Mouse (Mus musculus) bone marrow macrophage, adult 2 months (primary cell): ENCODE results near the gene Gypa. TPM values are rescaled to one million over a fixed set of nuclear protein-coding genes. Genes with fewer than 3 reads are reported as not detected.

ENCODE experiments used
- H3K27ac ChIP-seq: 2 replicates; pipeline ENCODE4 v1.5.1; 2012; ENCODE audit warnings: low read depth, low read length; ENCODE audit not compliant: insufficient read depth
- H3K4me1 ChIP-seq: 2 replicates; pipeline ENCODE4 v1.6.1; 2012; ENCODE audit warnings: low read length; ENCODE audit not compliant: control insufficient read depth, insufficient read depth
- H3K4me3 ChIP-seq: 2 replicates; pipeline ENCODE4 v1.5.1; 2012; ENCODE audit warnings: mild to moderate bottlenecking, low read length, moderate library complexity; ENCODE audit not compliant: insufficient read depth
- CTCF ChIP-seq: IDR thresholded peaks from 2 replicates; pipeline ENCODE4 v1.5.1; 2012; ENCODE audit warnings: low read depth, mild to moderate bottlenecking, low read length, moderate library complexity
- POLR2A ChIP-seq: IDR thresholded peaks from 2 replicates; pipeline ENCODE4 v1.6.1; 2012; ENCODE audit warnings: mild to moderate bottlenecking, low read depth, low read length, borderline replicate concordance
- polyA plus RNA-seq: library from polyadenylated mRNA; stranded (reverse); fragments of >200 nt; gene quantifications from 2 replicates; pipeline ENCODE4 v1.2.4, GENCODE M21; 2012; ENCODE audit not compliant: missing spikeins, insufficient read depth, insufficient read length

Gypa gene
- not detected in 2 replicates for polyA plus RNA-seq

- Histone ChIP-seq H3K4me3 (peak within 1 kb of the TSS; percentile 61), H3K27ac (no peak within 1 kb of the TSS), H3K4me1 (peaks cover 6% of the 10 kb centered on the region)
- TF ChIP-seq POLR2A (no peak), CTCF (no peak)
These were observed at the start of gene Gypa for GRCm38 (mm10) chr8:80493523-80494345. Gene Gypa, plus strand, starts transcription at chr8:80493781.

GRCm38 (mm10) chr8:80444534-80445072, 49.0 kb upstream of the Gypa start:
- Histone ChIP-seq H3K27ac (no peak overlapping the region), H3K4me1 (no peaks in the 10 kb centered on the region), H3K4me3 (no peak overlapping the region)
- TF ChIP-seq POLR2A (no peak), CTCF (no peak)

- no peak for TF ChIP-seq CTCF
- no peak for TF ChIP-seq POLR2A
- Histone ChIP-seq H3K27ac (no peak overlapping the region), H3K4me1 (no peaks in the 10 kb centered on the region), H3K4me3 (no peak overlapping the region)
These were observed 46.4 kb upstream of the Gypa start for GRCm38 (mm10) chr8:80447217-80447616.

- no peak for TF ChIP-seq POLR2A
- no peak for TF ChIP-seq CTCF
- Histone ChIP-seq H3K4me3 (no peak overlapping the region), H3K27ac (no peak overlapping the region), H3K4me1 (no peaks in the 10 kb centered on the region)
These were observed 41.5 kb upstream of the Gypa start for GRCm38 (mm10) chr8:80451938-80452690.

GRCm38 (mm10) chr8:80463450-80463917, 30.1 kb upstream of the Gypa start:
- TF ChIP-seq POLR2A, result no peak
- Histone ChIP-seq H3K27ac (no peak overlapping the region), H3K4me3 (no peak overlapping the region), H3K4me1 (no peaks in the 10 kb centered on the region)

GRCm38 (mm10) chr8:80474971-80475370, 18.6 kb upstream of the Gypa start:
- no peak overlapping the region for H3K4me3 ChIP-seq
- TF ChIP-seq CTCF (no peak), POLR2A (no peak)
- H3K4me1 ChIP-seq, result no peaks in the 10 kb centered on the region
- H3K27ac ChIP-seq, result no peak overlapping the region

GRCm38 (mm10) chr8:80478156-80478555, 15.4 kb upstream of the Gypa start:
- Histone ChIP-seq H3K27ac (no peak overlapping the region), H3K4me3 (no peak overlapping the region), H3K4me1 (no peaks in the 10 kb centered on the region)
- no peak for TF ChIP-seq CTCF
- no peak for TF ChIP-seq POLR2A

GRCm38 (mm10) chr8:80479129-80479528, 14.5 kb upstream of the Gypa start:
- TF ChIP-seq POLR2A (no peak), CTCF (no peak)
- Histone ChIP-seq H3K4me1 (no peaks in the 10 kb centered on the region), H3K27ac (no peak overlapping the region), H3K4me3 (no peak overlapping the region)

- no peak overlapping the region for H3K4me3 ChIP-seq
- no peak for TF ChIP-seq POLR2A
- TF ChIP-seq CTCF, result no peak
- H3K4me1 ChIP-seq, result no peaks in the 10 kb centered on the region
- no peak overlapping the region for H3K27ac ChIP-seq
These were observed 11.4 kb upstream of the Gypa start for GRCm38 (mm10) chr8:80482173-80482572.

GRCm38 (mm10) chr8:80482822-80483774, 10.5 kb upstream of the Gypa start:
- no peak overlapping the region for H3K4me3 ChIP-seq
- no peaks in the 10 kb centered on the region for H3K4me1 ChIP-seq
- H3K27ac ChIP-seq, result no peak overlapping the region
- no peak for TF ChIP-seq CTCF
- TF ChIP-seq POLR2A, result no peak
